Mouse (Mus musculus) neural tube, embryonic 10.5 days (tissue): ENCODE measurements around the gene Tmem120a.

Experiments
- DNase-seq: peaks from one replicate; pipeline ENCODE4 v3.0.0-alpha.2; 2017; ENCODE audit warnings: low spot score; ENCODE audit errors: extremely low spot score

Gene Tmem120a

GRCm38 (mm10) chr5:135710599-135711214 is 33.5 kb downstream of the Tmem120a start:
- DNase-seq: no peak

GRCm38 (mm10) chr5:135709716-135710115 is 34.5 kb downstream of the Tmem120a start:
- no peak for DNase-seq

- DNase-seq: no peak
These were observed 36.4 kb downstream of the Tmem120a start for GRCm38 (mm10) chr5:135707855-135708254.

- DNase-seq: no peak
These were observed 37.2 kb downstream of the Tmem120a start for GRCm38 (mm10) chr5:135707039-135707438.

GRCm38 (mm10) chr5:135705383-135705782 is 38.9 kb downstream of the Tmem120a start:
- DNase-seq: no peak

- no peak for DNase-seq
These were observed 40.8 kb downstream of the Tmem120a start for GRCm38 (mm10) chr5:135703431-135703830.

- no peak for DNase-seq
These were observed 41.5 kb downstream of the Tmem120a start for GRCm38 (mm10) chr5:135702682-135703192.

- no peak for DNase-seq
These were observed 42.1 kb downstream of the Tmem120a start for GRCm38 (mm10) chr5:135702190-135702589.

GRCm38 (mm10) chr5:135701601-135702000 is 42.6 kb downstream of the Tmem120a start:
- DNase-seq: no peak

GRCm38 (mm10) chr5:135697711-135698111 is 46.5 kb downstream of the Tmem120a start:
- DNase-seq: no peak

GRCm38 (mm10) chr5:135695277-135695721 is 48.9 kb downstream of the Tmem120a start:
- DNase-seq: no peak

- no peak for DNase-seq
These were observed 50.9 kb downstream of the Tmem120a start for GRCm38 (mm10) chr5:135693281-135693853.

GRCm38 (mm10) chr5:135691266-135691665 is 53.0 kb downstream of the Tmem120a start:
- DNase-seq: no peak

- DNase-seq: no peak
These were observed 53.8 kb downstream of the Tmem120a start for GRCm38 (mm10) chr5:135690401-135690800.
